In the genomic region with DNA sequence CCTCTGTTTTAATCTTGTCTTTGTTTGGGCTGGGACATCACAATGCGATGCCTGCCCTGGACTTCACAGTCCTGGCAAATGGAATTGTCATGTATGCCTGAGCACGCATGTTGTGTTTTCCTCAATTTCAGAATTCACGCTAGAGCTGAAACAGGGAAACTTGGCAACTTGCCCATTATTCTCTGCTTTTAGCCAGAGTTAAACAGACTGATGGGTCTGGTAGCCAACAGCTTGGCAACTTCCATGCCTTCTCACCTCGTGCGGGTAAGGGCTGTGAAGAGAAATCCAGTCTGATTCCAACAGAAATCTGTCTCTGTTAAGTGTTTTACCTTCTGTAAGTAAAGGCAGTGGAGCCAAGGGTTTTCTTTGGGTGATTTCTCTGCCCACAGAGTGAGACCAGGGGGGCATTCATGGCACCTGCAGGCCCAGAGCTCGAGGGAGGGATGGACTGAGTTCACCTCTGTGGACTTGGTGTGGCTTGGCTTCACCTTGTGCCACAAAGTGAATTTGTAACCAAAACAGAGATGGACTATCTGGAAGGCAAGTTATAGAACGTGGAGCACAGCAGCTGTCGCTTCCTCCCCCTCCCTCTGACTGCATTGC, we compare ENCODE assay signal across 11 mouse cellular contexts. TPM values are rescaled to one million over a fixed set of nuclear protein-coding genes. Genes with fewer than 3 reads are reported as not detected.
A peak's percentile ranks its signal among the peaks of the same experiment; 100 is the strongest.
DNase-seq lines count a peak whose midpoint lies in the region; ATAC-seq and TF ChIP-seq lines count a peak whose summit lies in the region.
"Had no signal": no experiment of that assay in that cellular context is flagged by ENCODE, and none has a peak within 500 bp of the region (broad histone marks: within the 10 kb centered on the region; RNA-seq: fewer than 3 reads in every experiment).

No protein-coding gene starts in this region.

- no peak for ATAC-seq in kidney, embryonic 16.5 days (ENCODE audit: low FRiP score, low TSS enrichment)
- ATAC-seq in hindbrain, embryonic 12.5 days (ENCODE audit: low FRiP score), result no peak
- no peak for ATAC-seq in inflammation-experienced regulatory T-cells, adult 6 months
- ATAC-seq in erythroblast, adult 5-6 weeks (replicated peaks; ENCODE audit: low FRiP score, poor library complexity, severe bottlenecking), result no peak

- WGBS in kidney, embryonic 16.5 days, result 70% methylated on average over 8 of the region's 8 CpGs
- WGBS in hindbrain, embryonic 12.5 days, result 80% methylated on average over 8 of the region's 8 CpGs

- no peak for TF ChIP-seq CTCF in brain, embryonic 14.5 days (IDR thresholded peaks at IDR 0.05; ENCODE audit: borderline replicate concordance, extremely low read depth, insufficient read depth, insufficient read length)

- H3K9me3 ChIP-seq in kidney, embryonic 16.5 days (ENCODE audit: low read length), result no peaks in the 10 kb centered on the region
- H3K9me3 ChIP-seq in hindbrain, embryonic 12.5 days (replicated peaks), result no peaks in the 10 kb centered on the region
- H3K9me3 ChIP-seq: heart, embryonic 15.5 days had no signal

- no peak overlapping the region for H3K9ac ChIP-seq in kidney, embryonic 16.5 days (replicated peaks; ENCODE audit: low read length)
- no peak overlapping the region for H3K9ac ChIP-seq in hindbrain, embryonic 12.5 days
- H3K9ac ChIP-seq: heart, embryonic 15.5 days had no signal

- no peaks in the 10 kb centered on the region for H3K27me3 ChIP-seq in kidney, embryonic 16.5 days (ENCODE audit: insufficient read depth, low read length)
- no peaks in the 10 kb centered on the region for H3K27me3 ChIP-seq in hindbrain, embryonic 12.5 days
- H3K27me3 ChIP-seq: heart, embryonic 15.5 days had no signal

- TF ChIP-seq POLR2A in brain, embryonic 14.5 days (IDR thresholded peaks at IDR 0.05; ENCODE audit: borderline replicate concordance, extremely low read depth, insufficient read depth, insufficient read length, poor library complexity, severe bottlenecking), result no peak

- peak; percentile 37 to 54 for DNase-seq in kidney, adult 8-10 months
- peak; percentile 62 for DNase-seq in MN1 (ENCODE audit: low spot score)
- peak; percentile 95 for DNase-seq in brain, embryonic 14.5 days (ENCODE audit: low read depth)
- no peak for DNase-seq in right cerebral cortex, postnatal 36 days (ENCODE audit: low spot score in 2 of 2)
- DNase-seq: adrenal gland, postnatal 25 days; lung, postnatal 10 days had no signal

- H3K4me2 ChIP-seq in kidney, embryonic 16.5 days (replicated peaks; ENCODE audit: low read depth, low read length), result no peak overlapping the region
- H3K4me2 ChIP-seq in hindbrain, embryonic 12.5 days (replicated peaks), result no peak overlapping the region
- H3K4me2 ChIP-seq: heart, embryonic 15.5 days had no signal

- H3K27ac ChIP-seq in kidney, embryonic 16.5 days (ENCODE audit: low read length), result no peak overlapping the region
- peak overlapping the region; percentile 74; the same call in 1 of the 2 replicates for H3K27ac ChIP-seq in hindbrain, embryonic 12.5 days

- peaks cover 22% of the 10 kb centered on the region for H3K4me1 ChIP-seq in kidney, embryonic 16.5 days (ENCODE audit: insufficient read depth, low read length)
- peaks cover 52% of the 10 kb centered on the region for H3K4me1 ChIP-seq in hindbrain, embryonic 12.5 days

- peaks cover 27% of the 10 kb centered on the region for H3K36me3 ChIP-seq in kidney, embryonic 16.5 days (ENCODE audit: insufficient read depth, low read length)
- peaks cover 45% of the 10 kb centered on the region for H3K36me3 ChIP-seq in hindbrain, embryonic 12.5 days

- H3K4me3 ChIP-seq in kidney, embryonic 16.5 days (ENCODE audit: low read length), result no peak overlapping the region
- no peak overlapping the region for H3K4me3 ChIP-seq in hindbrain, embryonic 12.5 days
- H3K4me3 ChIP-seq: heart, embryonic 15.5 days had no signal

RNA-seq across cellular contexts. Expression of a gene that starts 39.6 kb away (rescaled TPM):
- 8.2 and 9.1 TPM in 2 replicates for polyA plus RNA-seq in kidney, embryonic 16.5 days (2015; fragmentation: Nextera tagmentation; extraction: Ambion mirVana)
- 10.4 and 13.3 TPM in 2 replicates for polyA plus RNA-seq in brain, embryonic 14.5 days (2012; rRNA removed)
- polyA plus RNA-seq in hindbrain, embryonic 12.5 days (2016; fragmentation: Nextera tagmentation; extraction: Ambion mirVana), result 5.0 and 5.4 TPM in 2 replicates
- polyA plus RNA-seq in inflammation-experienced regulatory T-cells, adult 6 months (2017; shearing (Covaris generic)), result under 1 TPM in 2 of 3 experiments, not detected in 1; 0.50 to 0.96 TPM
- total RNA-seq in erythroblast, adult 5-6 weeks (2015; ENCODE audit: low replicate concordance), result not detected in 2 replicates
- total RNA-seq in erythroblast, adult 5-6 weeks (2017; ENCODE audit: low replicate concordance), result not detected in 2 replicates

RNA-seq across cellular contexts. Expression of a gene that starts 46.1 kb away (rescaled TPM):
- polyA plus RNA-seq in kidney, embryonic 16.5 days (2015; fragmentation: Nextera tagmentation; extraction: Ambion mirVana), result 70.9 and 78.0 TPM in 2 replicates
- 115 and 116 TPM in 2 replicates for polyA plus RNA-seq in brain, embryonic 14.5 days (2012; rRNA removed)
- 119 and 123 TPM in 2 replicates for polyA plus RNA-seq in hindbrain, embryonic 12.5 days (2016; fragmentation: Nextera tagmentation; extraction: Ambion mirVana)
- polyA plus RNA-seq in inflammation-experienced regulatory T-cells, adult 6 months (2017; shearing (Covaris generic)), result 10 to 100 TPM; 50.2 to 72.7 (median 54.4) TPM
- total RNA-seq in erythroblast, adult 5-6 weeks (2015; ENCODE audit: low replicate concordance), result 2.3 and 3.8 TPM in 2 replicates
- total RNA-seq in erythroblast, adult 5-6 weeks (2017; ENCODE audit: low replicate concordance), result 4.9 and 7.4 TPM in 2 replicates

RNA-seq across cellular contexts. Expression of a gene that starts 58.0 kb away (rescaled TPM):
- polyA plus RNA-seq in kidney, embryonic 16.5 days (2015; fragmentation: Nextera tagmentation; extraction: Ambion mirVana), result 7.1 and 8.6 TPM in 2 replicates
- 0.64 and 1.7 TPM in 2 replicates for polyA plus RNA-seq in brain, embryonic 14.5 days (2012; rRNA removed)
- polyA plus RNA-seq in hindbrain, embryonic 12.5 days (2016; fragmentation: Nextera tagmentation; extraction: Ambion mirVana), result 2.1 and 2.4 TPM in 2 replicates
- polyA plus RNA-seq in inflammation-experienced regulatory T-cells, adult 6 months (2017; shearing (Covaris generic)), result 10 to 100 TPM; 14.3 to 23.5 (median 22.1) TPM
- total RNA-seq in erythroblast, adult 5-6 weeks (2015; ENCODE audit: low replicate concordance), result 1.3 and 2.3 TPM in 2 replicates
- total RNA-seq in erythroblast, adult 5-6 weeks (2017; ENCODE audit: low replicate concordance), result 0.34 and 1.4 TPM in 2 replicates

Comparison
In these comparisons a context has a peak if more than half of its experiments do, and no peak if none do; other contexts are left out.
1. DNase-seq: peak in kidney, adult 8-10 months (2 of 2), MN1 (single experiment) and brain, embryonic 14.5 days (single experiment); none in right cerebral cortex, postnatal 36 days (0 of 2).